Mouse (Mus musculus) layer of hippocampus, adult 2 months (tissue): Measurements from ENCODE around the gene Uhrf1. TPM values are rescaled to one million over a fixed set of nuclear protein-coding genes. Genes with fewer than 3 reads are reported as not detected.
"Not testable (repeated sequence)": the region's sequence is repeated elsewhere in the genome, so short reads cannot be mapped to it uniquely, and the experiment has no call there.

Source experiments
- DNase-seq, 2 experiments: peaks; one replicate each; pipeline ENCODE4 v3.0.0; 2022; ENCODE audit warnings: low spot score in 2 of 2
- H3K27ac ChIP-seq: fragments of 200-600 bp; 2 replicates; pipeline ENCODE4 v1.8.1; 2022
- H3K4me3 ChIP-seq: fragments of 200-600 bp; 2 replicates; pipeline ENCODE4 v1.8.1; 2022; ENCODE audit warnings: mild to moderate bottlenecking
- CTCF ChIP-seq: fragments of 200-600 bp; conservative IDR thresholded peaks from 2 replicates; pipeline ENCODE4 v1.8.1; 2022; ENCODE audit warnings: antibody characterized with exemption, mild to moderate bottlenecking, moderate library complexity
- long read RNA-seq, 2 experiments: library from polyadenylated mRNA; stranded (forward); transcript quantifications; one replicate each; pipeline ENCODE4 v2.0.0; 2021; ENCODE audit warnings: borderline mapping rate in 2 of 2
- total RNA-seq, 2 experiments: library from RNA; stranded (reverse); gene quantifications; 2 replicates each; pipeline ENCODE4 v1.2.3; 2021

The Uhrf1 gene
- total RNA-seq: 1 to 10 TPM; 1.7 to 2.1 TPM
- long read RNA-seq, experiment 1, partial matches to known transcripts: 0 of 1 reads
- long read RNA-seq, experiment 1, other reads (novel, unspliced or antisense): 0 of 1 reads
- long read RNA-seq, experiment 2, partial matches to known transcripts: 0 of 1 reads
- long read RNA-seq, experiment 2, other reads (novel, unspliced or antisense): 0 of 1 reads

DNA sequence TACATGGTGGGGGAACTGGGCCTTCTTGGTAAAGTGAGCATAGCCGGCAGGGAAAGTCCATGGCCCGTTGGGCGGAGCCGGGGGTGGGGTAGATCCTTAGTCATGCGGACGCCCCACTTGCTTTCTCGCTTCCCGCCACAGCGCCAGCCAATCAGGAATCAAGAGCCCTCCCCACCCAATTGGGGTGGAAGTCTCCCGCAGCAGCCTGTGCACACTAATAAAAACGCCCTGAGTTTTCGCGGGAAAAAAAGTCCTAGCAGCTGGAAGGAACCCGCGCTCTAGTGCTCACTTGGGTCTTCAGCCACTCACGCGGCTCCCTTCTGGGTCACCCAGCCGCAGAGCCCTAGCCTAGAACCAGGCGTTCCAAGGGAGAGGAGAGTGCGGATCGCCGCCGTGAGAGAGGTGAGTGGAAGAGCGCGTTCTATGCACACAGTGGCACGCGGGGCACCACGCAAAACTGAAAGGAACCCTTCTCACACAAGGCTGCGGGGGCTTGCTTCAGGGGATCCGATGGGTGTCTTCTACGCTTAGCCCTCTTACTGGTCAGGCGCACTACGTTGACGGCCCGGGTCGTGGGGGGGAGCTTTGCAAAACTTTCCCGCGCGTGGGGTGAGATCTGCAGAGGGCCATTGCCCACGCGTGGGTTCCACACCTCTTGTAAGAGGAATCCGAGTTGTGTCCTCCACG is at the start of gene Uhrf1:
Uhrf1 (plus strand) TSS at position 162 of the 687 bp plus-strand sequence.
- H3K27ac ChIP-seq: no peak within 1 kb of the TSS
- TF ChIP-seq CTCF: no peak
- no peak for DNase-seq
- peak within 1 kb of the TSS; percentile 68 for H3K4me3 ChIP-seq

DNA sequence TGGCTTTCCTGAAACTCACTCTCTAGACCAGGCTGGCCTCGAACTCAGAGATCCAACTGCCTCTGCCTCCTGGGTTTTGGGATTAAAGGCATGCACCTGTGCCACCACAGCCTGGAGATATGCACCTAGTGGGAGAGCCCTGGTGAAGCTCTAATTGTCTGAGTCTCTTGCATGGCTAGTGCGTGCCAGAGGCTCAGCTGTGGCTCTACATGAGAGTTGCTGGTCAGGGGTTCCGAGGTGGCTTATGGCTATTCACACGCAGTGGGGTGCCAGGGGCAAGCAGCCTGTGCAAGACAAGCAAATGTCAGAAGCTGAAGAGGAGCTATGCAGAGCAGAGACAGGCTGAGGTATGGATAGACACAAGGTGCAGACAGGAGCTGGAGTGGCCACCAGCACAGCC is 48.4 kb upstream of the Uhrf1 start:
- no peak for TF ChIP-seq CTCF
- peak overlapping the region; percentile 82 for H3K27ac ChIP-seq
- no peak overlapping the region for H3K4me3 ChIP-seq
- no peak for DNase-seq

DNA sequence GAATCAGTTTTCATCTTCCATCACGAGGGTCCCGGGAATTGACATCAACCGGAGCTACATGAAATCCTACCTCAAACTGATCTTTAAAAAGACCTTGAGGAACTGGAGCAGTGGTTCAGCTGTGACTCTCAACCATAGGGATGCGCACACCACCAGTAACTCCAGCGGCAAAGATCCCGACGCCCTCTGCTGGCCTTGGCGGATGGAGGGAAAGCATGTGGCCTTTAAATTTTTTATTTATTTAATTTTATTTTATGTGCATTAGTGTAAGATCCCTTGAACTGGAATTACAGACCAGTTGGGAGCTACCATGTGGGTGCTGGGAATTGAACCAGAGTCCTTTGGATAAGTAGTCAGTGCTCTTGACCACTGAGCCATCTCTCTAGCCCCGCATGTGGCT is 47.7 kb upstream of the Uhrf1 start:
- H3K4me3 ChIP-seq: peak overlapping the region; percentile 21; the same call in 1 of the 2 replicates
- peak overlapping the region; percentile 82 for H3K27ac ChIP-seq
- TF ChIP-seq CTCF: no peak
- DNase-seq: peak; percentile 63

- peak; percentile 84 for TF ChIP-seq CTCF
- DNase-seq: peak; percentile 99
- Histone ChIP-seq H3K27ac (peak overlapping the region; percentile 92), H3K4me3 (peak overlapping the region; percentile 67)
Measured at GRCm38 (mm10) chr17:56255863-56256238, 47.3 kb upstream of the Uhrf1 start.

- DNase-seq: peak; percentile 91 to 99
- peak within 1 kb of the TSS; percentile 67 for H3K4me3 ChIP-seq
- no peak for TF ChIP-seq CTCF
- H3K27ac ChIP-seq: peak within 1 kb of the TSS; percentile 92
Measured at GRCm38 (mm10) chr17:56256239-56256881, 46.8 kb upstream of the Uhrf1 start, which contains the start of gene Fem1a. Fem1a (plus strand) TSS chr17:56256810.

DNA sequence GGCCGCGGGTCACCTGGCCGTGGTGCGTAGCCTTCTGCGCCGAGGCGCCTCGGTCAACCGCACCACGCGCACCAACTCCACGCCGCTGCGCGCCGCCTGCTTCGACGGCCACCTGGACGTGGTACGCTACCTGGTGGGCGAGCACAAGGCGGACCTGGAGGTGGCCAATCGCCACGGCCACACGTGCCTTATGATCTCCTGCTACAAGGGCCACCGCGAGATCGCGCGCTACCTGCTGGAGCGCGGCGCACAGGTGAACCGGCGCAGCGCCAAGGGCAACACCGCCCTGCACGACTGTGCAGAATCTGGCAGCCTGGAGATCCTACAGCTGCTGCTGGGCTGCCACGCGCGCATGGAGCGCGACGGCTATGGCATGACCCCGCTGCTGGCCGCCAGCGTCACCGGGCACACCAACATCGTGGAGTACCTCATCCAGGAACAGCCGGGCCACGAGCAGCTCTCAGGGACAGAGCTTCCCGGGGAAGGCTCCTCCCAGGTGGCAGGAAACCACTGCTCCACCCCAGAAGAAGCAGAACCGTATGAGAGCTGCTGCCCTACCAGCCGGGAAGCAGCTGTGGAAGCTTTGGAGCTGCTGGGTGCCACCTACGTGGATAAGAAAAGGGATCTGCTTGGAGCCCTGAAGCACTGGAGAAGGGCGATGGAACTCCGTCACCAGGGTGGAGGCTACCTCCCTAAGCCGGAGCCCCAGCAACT is 45.8 kb upstream of the Uhrf1 start:
- Histone ChIP-seq H3K4me3 (peak overlapping the region; percentile 67), H3K27ac (peak overlapping the region; percentile 92)
- no peak for DNase-seq
- TF ChIP-seq CTCF: no peak

- H3K4me3 ChIP-seq: peak overlapping the region; percentile 67
- H3K27ac ChIP-seq, DNase-seq: not testable (repeated sequence)
Measured at GRCm38 (mm10) chr17:56258269-56258668, 44.9 kb upstream of the Uhrf1 start.

GRCm38 (mm10) chr17:56258812-56259211 is 44.3 kb upstream of the Uhrf1 start:
- DNase-seq, H3K27ac ChIP-seq: not testable (repeated sequence)
- H3K4me3 ChIP-seq: peak overlapping the region; percentile 67

GRCm38 (mm10) chr17:56259301-56260037 is 43.7 kb upstream of the Uhrf1 start:
- TF ChIP-seq CTCF: no peak
- DNase-seq: no peak
- H3K4me3 ChIP-seq: peak overlapping the region; percentile 67
- H3K27ac ChIP-seq: no peak overlapping the region

DNA sequence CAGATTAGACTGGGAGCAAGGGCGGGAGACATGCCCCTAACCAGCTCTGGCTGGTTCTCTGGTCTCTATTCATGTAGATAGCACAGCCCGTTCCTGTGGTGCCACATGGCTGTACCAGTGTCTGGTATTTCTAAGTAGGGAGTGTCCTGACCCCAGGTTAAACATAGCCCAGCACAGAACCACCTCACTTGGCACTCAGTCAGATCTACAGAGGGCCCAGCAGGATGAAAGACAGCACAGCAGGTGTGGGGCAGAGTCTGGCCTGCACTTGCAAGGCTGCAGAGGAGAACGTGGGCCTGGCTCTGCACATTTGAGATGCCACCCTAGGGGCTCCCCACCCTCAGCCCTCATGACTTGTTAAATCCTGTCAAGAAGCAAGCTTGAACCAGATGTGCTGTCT is 42.0 kb upstream of the Uhrf1 start:
- Histone ChIP-seq H3K4me3 (peak overlapping the region; percentile 5; the same call in 1 of the 2 replicates), H3K27ac (peak overlapping the region; percentile 48; the same call in 1 of the 2 replicates)
- TF ChIP-seq CTCF: no peak
- no peak for DNase-seq

DNA sequence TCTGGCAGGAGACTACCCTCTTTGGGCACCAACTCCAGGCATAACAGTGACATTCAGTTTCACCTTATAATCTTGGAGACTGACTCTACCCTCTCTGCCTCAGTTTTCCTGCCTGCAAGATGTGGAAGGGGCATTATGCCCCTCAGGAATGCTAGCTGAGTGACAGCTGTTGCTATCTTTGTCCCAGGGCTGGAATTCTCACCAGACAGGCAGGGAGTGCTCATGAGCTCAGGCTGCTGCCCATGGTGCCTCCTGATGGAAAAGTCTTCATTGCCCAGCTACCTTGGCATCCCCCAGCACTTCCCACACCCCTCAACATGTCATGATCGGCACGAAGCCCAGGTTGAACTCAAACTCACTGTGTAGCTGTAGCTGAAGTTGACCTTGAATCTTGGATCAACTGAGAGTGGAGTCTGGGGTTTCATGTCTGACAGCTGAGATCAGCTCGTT is 40.5 kb upstream of the Uhrf1 start:
- no peak for DNase-seq
- no peak overlapping the region for H3K4me3 ChIP-seq
- TF ChIP-seq CTCF: no peak
- no peak overlapping the region for H3K27ac ChIP-seq

DNA sequence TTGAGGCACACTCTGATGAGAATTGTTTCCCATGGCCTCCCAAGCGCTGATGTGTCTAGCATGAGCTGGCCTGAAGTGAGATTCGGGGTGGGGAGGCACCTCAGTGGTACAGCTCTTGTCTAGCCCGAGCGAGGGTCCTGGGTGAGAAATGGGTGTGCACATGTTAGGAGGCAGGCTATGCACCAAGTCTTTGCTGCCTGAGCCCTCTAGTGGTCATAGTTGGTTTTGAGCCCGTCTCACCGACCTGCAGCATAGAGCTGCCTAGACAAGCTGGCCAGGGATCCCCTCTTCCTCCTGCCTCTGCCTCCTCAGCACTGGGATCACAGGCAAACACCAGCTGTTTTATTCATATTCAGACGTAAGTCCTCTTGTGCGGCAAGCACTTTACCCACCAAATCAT is 39.1 kb upstream of the Uhrf1 start:
- DNase-seq: peak; percentile 81 to 82
- Histone ChIP-seq H3K4me3 (no peak overlapping the region), H3K27ac (0 out of 2 replicates have a peak overlapping the region, but pooled peaks have one; percentile 51)
- TF ChIP-seq CTCF: peak; percentile 83
